19 mouse cellular contexts compared by ENCODE assay signal in genomic region chr2:117962531-117962930, GRCm38 (mm10).
DNase-seq lines count a peak whose midpoint lies in the region; ATAC-seq and TF ChIP-seq lines count a peak whose summit lies in the region.
"Had no signal": no experiment of that assay in that cellular context is flagged by ENCODE, and none has a peak within 500 bp of the region (broad histone marks: within the 10 kb centered on the region; RNA-seq: fewer than 3 reads in every experiment).

No protein-coding gene starts in this region.

- H3K9me3 ChIP-seq in liver, embryonic 13.5 days (replicated peaks) = no peaks in the 10 kb centered on the region
- no peaks in the 10 kb centered on the region for H3K9me3 ChIP-seq in liver, embryonic 12.5 days (replicated peaks)
- H3K9me3 ChIP-seq: embryonic facial prominence, embryonic 10.5 days; kidney, embryonic 15.5 days; limb, embryonic 15.5 days had no signal

- TF ChIP-seq POLR2A in bone marrow, adult 2 months (IDR thresholded peaks at IDR 0.05; ENCODE audit: borderline replicate concordance, control insufficient read depth, low read depth, low read length) = no peak
- TF ChIP-seq POLR2A in cortical plate, adult 2 months (IDR thresholded peaks at IDR 0.05; ENCODE audit: extremely low read depth, insufficient read depth, low read length) = no peak

- no peak for TF ChIP-seq CTCF in bone marrow, adult 2 months (IDR thresholded peaks at IDR 0.05; ENCODE audit: control insufficient read depth, insufficient read depth, low read length)
- no peak for TF ChIP-seq CTCF in cortical plate, adult 2 months (IDR thresholded peaks at IDR 0.05; ENCODE audit: extremely low read depth, insufficient read depth, low read length)

- H3K27me3 ChIP-seq in liver, embryonic 13.5 days = no peaks in the 10 kb centered on the region
- H3K27me3 ChIP-seq in liver, embryonic 12.5 days (replicated peaks) = no peaks in the 10 kb centered on the region
- H3K27me3 ChIP-seq: kidney, embryonic 15.5 days; limb, embryonic 15.5 days; neural tube, embryonic 15.5 days had no signal

- H3K27ac ChIP-seq in liver, embryonic 13.5 days = 0 out of 2 replicates have a peak overlapping the region, but pooled peaks have one; percentile 21
- H3K27ac ChIP-seq in liver, embryonic 12.5 days = no peak overlapping the region
- peak overlapping the region; percentile 87 for H3K27ac ChIP-seq in bone marrow, adult 2 months (ENCODE audit: control insufficient read depth, insufficient read depth, low read depth, low read length, poor library complexity)
- peak overlapping the region; percentile 47; the same call in 1 of the 2 replicates for H3K27ac ChIP-seq in cortical plate, adult 2 months (ENCODE audit: insufficient read depth, low read length)
- H3K27ac ChIP-seq: embryonic facial prominence, embryonic 10.5 days; kidney, embryonic 15.5 days; limb, embryonic 15.5 days; neural tube, embryonic 15.5 days had no signal

- no peak for DNase-seq in liver, embryonic 13.5 days
- no peak for DNase-seq in testis, postnatal 10 days (ENCODE audit: low spot score)
- no peak for DNase-seq in testis, postnatal 14 days (ENCODE audit: low spot score)
- DNase-seq: adrenal gland, postnatal 10 days; cerebellum, postnatal 14 days; heart, adult 11 months; retina, postnatal 1 day; thymus, adult 18-20 months had no signal

- H3K4me1 ChIP-seq in liver, embryonic 13.5 days (replicated peaks) = no peaks in the 10 kb centered on the region
- no peaks in the 10 kb centered on the region for H3K4me1 ChIP-seq in liver, embryonic 12.5 days
- no peaks in the 10 kb centered on the region; the same call in 1 of the 2 replicates for H3K4me1 ChIP-seq in bone marrow, adult 2 months (ENCODE audit: control insufficient read depth, insufficient read depth, low read length)
- no peaks in the 10 kb centered on the region for H3K4me1 ChIP-seq in cortical plate, adult 2 months (ENCODE audit: control insufficient read depth, insufficient read depth, low read length)
- H3K4me1 ChIP-seq: kidney, embryonic 15.5 days; neural tube, embryonic 15.5 days had no signal

- no peaks in the 10 kb centered on the region for H3K36me3 ChIP-seq in liver, embryonic 13.5 days
- no peaks in the 10 kb centered on the region for H3K36me3 ChIP-seq in liver, embryonic 12.5 days
- H3K36me3 ChIP-seq: embryonic facial prominence, embryonic 10.5 days; kidney, embryonic 15.5 days; limb, embryonic 15.5 days; neural tube, embryonic 15.5 days had no signal

- no peak for ATAC-seq in liver, embryonic 13.5 days (ENCODE audit: low read depth)
- ATAC-seq in liver, embryonic 12.5 days = no peak
- ATAC-seq in monocyte, adult 5-6 weeks (replicated peaks; ENCODE audit: insufficient number of reproducible peaks, low FRiP score, low TSS enrichment, poor library complexity, severe bottlenecking) = peak; percentile 45; the same call in 1 of the 2 replicates
- ATAC-seq: CD4-positive, CD25-positive, alpha-beta regulatory T cell, adult 4 months; forebrain, embryonic 16.5 days had no signal

- no peak overlapping the region; the same call in 1 of the 2 replicates for H3K4me2 ChIP-seq in liver, embryonic 13.5 days
- no peak overlapping the region for H3K4me2 ChIP-seq in liver, embryonic 12.5 days
- H3K4me2 ChIP-seq: kidney, embryonic 15.5 days; limb, embryonic 15.5 days; neural tube, embryonic 15.5 days had no signal

- no peak overlapping the region for H3K9ac ChIP-seq in liver, embryonic 13.5 days
- H3K9ac ChIP-seq in liver, embryonic 12.5 days = no peak overlapping the region
- H3K9ac ChIP-seq: kidney, embryonic 15.5 days; limb, embryonic 15.5 days; neural tube, embryonic 15.5 days had no signal

- no peak overlapping the region for H3K4me3 ChIP-seq in liver, embryonic 13.5 days (replicated peaks)
- no peak overlapping the region for H3K4me3 ChIP-seq in liver, embryonic 12.5 days
- no peak overlapping the region for H3K4me3 ChIP-seq in bone marrow, adult 2 months (replicated peaks; ENCODE audit: control insufficient read depth, low read depth, low read length)
- H3K4me3 ChIP-seq in cortical plate, adult 2 months (ENCODE audit: insufficient read depth, low read length) = no peak overlapping the region
- H3K4me3 ChIP-seq: embryonic facial prominence, embryonic 10.5 days; erythroblast, embryonic 14.5 days; kidney, embryonic 15.5 days; limb, embryonic 15.5 days; neural tube, embryonic 15.5 days had no signal

- 28% methylated on average over 4 of the region's 4 CpGs for WGBS in liver, embryonic 13.5 days (ENCODE audit: insufficient replicate concordance)
- WGBS in liver, embryonic 12.5 days (ENCODE audit: insufficient replicate concordance) = 31% methylated on average over 4 of the region's 4 CpGs
- 6% methylated on average over 4 of the region's 4 CpGs for WGBS in bone marrow, adult 2 months
